Mouse (Mus musculus): Measurements from ENCODE around the gene Slc6a3. TPM values are rescaled to one million over a fixed set of nuclear protein-coding genes. Genes with fewer than 3 reads are reported as not detected.

Gene Slc6a3
- 0.23 TPM for polyA plus RNA-seq (2015; fragmentation: Illumina TruSeq; extraction: RNeasy Lipid Tissue Mini Kit (QIAGEN cat#74804); ENCODE audit: insufficient read depth, low replicate concordance)

DNA sequence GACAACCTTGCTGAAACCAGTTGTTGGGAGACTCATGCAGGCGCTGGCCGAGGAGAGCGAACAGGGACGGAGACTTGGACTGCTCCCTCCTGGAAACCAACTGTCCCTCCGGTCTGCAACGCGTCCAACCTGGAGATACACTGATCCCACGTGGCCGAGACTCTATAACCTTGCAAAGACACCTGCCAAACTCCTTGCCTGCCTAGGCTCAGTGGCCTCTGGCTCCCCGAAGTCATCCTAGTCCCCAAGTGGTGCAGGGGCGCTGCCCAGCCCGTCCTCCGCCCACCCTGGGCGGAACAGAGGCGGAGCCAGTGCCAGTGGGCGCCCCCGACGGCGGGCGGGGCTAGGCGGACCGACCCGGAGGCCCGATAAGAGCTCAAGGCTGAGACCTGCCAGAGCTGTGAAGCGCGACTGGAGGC lies at the start of gene Slc6a3:
TSS of gene Slc6a3 (plus strand) at position 345 of the 419 bp plus-strand sequence.

DNA sequence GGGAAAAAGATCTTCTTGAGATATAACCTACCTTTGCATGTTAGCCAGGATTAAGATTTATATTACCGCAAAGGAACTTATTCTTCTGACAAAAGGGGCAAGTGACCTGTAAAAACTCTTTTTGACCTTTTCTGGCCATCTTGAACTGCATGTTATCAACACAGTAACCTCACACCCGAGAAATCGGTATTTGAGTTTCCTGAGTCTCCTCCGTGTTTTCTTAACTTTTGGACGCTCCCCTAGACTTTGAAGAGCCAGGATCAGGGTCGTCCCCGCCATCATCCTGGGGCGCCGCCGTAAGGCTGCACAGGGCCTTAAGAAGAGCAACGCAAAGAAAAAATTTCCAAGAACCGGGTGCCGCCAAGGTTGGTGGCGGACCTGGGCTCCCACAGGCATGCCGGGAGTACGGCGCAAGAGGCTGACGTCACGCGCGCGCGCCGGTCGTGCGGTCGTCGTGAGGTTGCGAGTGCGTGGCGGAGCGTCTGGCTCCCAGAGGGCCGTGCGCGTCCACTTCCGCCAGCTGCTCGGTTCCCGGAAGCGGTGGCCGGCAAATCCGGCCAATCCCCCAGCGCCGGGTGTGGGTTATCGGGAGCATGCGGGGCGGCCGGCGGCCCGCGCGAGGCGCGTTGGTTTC lies 67.1 kb downstream of the Slc6a3 start, which contains the start of gene Clptm1l:
TSS of gene Clptm1l (plus strand) at position 485 of the 634 bp plus-strand sequence.

DNA sequence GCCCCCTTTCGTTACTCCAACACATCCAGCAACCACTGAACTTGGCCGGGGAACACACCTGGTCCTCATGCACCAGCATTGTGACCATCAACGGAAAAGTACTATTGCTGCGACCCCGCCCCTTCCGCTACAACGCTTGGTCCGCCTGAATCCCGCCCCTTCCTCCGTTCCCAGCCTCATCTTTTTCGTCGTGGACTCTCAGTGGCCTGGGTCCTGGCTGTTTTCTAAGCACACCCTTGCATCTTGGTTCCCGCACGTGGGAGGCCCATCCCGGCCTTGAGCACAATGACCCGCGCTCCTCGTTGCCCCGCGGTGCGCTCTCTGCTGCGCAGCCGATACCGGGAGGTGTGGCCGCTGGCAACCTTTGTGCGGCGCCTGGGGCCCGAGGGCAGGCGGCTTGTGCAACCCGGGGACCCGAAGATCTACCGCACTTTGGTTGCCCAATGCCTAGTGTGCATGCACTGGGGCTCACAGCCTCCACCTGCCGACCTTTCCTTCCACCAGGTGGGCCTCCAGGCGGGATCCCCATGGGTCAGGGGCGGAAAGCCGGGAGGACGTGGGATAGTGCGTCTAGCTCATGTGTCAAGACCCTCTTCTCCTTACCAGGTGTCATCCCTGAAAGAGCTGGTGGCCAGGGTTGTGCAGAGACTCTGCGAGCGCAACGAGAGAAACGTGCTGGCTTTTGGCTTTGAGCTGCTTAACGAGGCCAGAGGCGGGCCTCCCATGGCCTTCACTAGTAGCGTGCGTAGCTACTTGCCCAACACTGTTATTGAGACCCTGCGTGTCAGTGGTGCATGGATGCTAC lies 90.4 kb downstream of the Slc6a3 start, which contains the start of gene Tert:
TSS of gene Tert (plus strand) at position 167 of the 805 bp plus-strand sequence.

Other genes with a start within 250 kb of the Slc6a3 start
- 56.6 TPM for gene Mrpl36, start 208.2 kb upstream of the Slc6a3 start, polyA plus RNA-seq (2015; fragmentation: Illumina TruSeq; extraction: RNeasy Lipid Tissue Mini Kit (QIAGEN cat#74804); ENCODE audit: insufficient read depth, low replicate concordance)
- gene Ndufs6, start 208.2 kb upstream of the Slc6a3 start, polyA plus RNA-seq (2015; fragmentation: Illumina TruSeq; extraction: RNeasy Lipid Tissue Mini Kit (QIAGEN cat#74804); ENCODE audit: insufficient read depth, low replicate concordance), result 75.5 TPM
- 71.6 TPM for gene Lpcat1, start 69.5 kb upstream of the Slc6a3 start, polyA plus RNA-seq (2015; fragmentation: Illumina TruSeq; extraction: RNeasy Lipid Tissue Mini Kit (QIAGEN cat#74804); ENCODE audit: insufficient read depth, low replicate concordance)
- gene Clptm1l, start 67.3 kb downstream of the Slc6a3 start, polyA plus RNA-seq (2015; fragmentation: Illumina TruSeq; extraction: RNeasy Lipid Tissue Mini Kit (QIAGEN cat#74804); ENCODE audit: insufficient read depth, low replicate concordance), result 130 TPM
- gene Tert, start 90.2 kb downstream of the Slc6a3 start, polyA plus RNA-seq (2015; fragmentation: Illumina TruSeq; extraction: RNeasy Lipid Tissue Mini Kit (QIAGEN cat#74804); ENCODE audit: insufficient read depth, low replicate concordance), result 2.9 TPM
- gene Slc6a18, start 141.3 kb downstream of the Slc6a3 start, polyA plus RNA-seq (2015; fragmentation: Illumina TruSeq; extraction: RNeasy Lipid Tissue Mini Kit (QIAGEN cat#74804); ENCODE audit: insufficient read depth, low replicate concordance), result not detected
- 3.5 TPM for gene Slc6a19, start 168.1 kb downstream of the Slc6a3 start, polyA plus RNA-seq (2015; fragmentation: Illumina TruSeq; extraction: RNeasy Lipid Tissue Mini Kit (QIAGEN cat#74804); ENCODE audit: insufficient read depth, low replicate concordance)
- gene Slc12a7, start 196.3 kb downstream of the Slc6a3 start, polyA plus RNA-seq (2015; fragmentation: Illumina TruSeq; extraction: RNeasy Lipid Tissue Mini Kit (QIAGEN cat#74804); ENCODE audit: insufficient read depth, low replicate concordance), result 38.9 TPM